Mouse (Mus musculus) urinary bladder, postnatal 10 days (tissue): ENCODE data around the gene Paics.
A peak's percentile ranks its signal among the peaks of the same experiment; 100 is the strongest.
"Not testable (repeated sequence)": the region's sequence is repeated elsewhere in the genome, so short reads cannot be mapped to it uniquely, and the experiment has no call there.

Source experiments
- DNase-seq: peaks from one replicate; pipeline ENCODE4 v3.0.0; 2022; ENCODE audit warnings: low spot score

Gene Paics

DNA sequence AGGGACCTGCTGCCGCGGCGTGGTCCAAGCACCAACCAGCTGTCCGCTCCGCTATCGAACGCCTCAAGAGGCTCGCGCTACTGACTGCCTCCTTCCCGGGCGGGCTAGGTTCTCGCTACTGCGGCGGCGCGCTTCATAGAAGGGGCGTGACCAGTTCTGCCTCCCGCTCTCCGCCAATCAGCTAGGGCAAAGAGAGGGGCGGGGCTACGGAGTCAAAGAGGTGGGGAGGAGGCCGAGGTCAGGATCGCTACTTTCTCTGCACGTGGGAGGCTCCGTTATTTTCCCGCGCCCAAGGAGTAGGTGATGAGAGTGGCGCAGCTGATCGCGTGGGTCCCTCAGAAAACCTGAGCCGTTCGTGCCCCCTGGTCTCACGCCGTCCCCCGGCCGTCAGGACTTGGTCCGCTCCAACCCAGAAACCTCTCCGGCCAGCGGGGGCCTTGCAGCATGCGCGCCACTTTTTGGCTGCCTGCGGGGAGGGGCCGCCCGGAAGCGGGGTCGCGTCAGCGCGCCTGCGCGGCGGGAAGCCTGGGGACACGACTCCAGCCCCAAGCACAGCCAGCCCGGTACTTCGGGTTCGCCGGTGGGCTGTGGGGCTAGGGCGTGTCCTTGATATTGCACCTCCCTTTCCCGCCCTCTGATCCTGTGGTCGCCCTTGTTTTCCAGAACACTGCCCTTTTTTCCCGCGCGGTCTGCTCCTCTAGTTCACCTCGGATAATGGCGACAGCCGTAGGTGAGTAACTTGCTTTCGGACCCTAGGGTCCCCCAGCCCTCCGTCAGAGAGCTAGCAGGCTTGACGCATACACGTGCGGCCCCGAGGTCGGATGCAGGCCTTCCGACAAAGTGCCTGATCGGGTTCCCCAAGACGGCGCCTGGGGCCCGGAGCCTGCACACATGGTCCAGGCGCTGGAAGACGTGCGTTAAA, at the start of gene Paics, which contains the start of gene Ppat:
Gene Paics (plus strand): TSS at position 202 of the 922 bp plus-strand sequence.
Gene Ppat (minus strand): TSS at position 473 of the 922 bp plus-strand sequence.
- peak; percentile 93 for DNase-seq

DNA sequence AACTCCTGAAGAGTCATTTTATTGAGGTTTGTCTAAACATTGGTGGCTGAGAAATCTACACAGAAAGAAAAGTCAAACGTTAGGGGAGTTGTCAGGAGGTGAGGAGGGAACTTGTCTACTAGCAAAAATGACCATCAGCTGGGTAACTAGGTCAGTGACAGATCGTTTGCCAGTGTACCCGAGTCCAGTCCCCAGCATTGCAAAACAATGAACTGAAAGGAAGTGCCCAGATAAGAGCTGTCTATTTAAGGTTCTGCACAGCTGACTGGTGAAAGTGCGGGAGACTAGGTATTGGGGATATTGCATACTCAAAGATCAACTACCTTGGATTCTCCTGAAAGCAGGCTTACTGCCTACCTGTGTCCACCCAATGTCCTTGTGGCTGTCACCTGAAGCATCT, 49.0 kb upstream of the Paics start:
- no peak for DNase-seq

DNA sequence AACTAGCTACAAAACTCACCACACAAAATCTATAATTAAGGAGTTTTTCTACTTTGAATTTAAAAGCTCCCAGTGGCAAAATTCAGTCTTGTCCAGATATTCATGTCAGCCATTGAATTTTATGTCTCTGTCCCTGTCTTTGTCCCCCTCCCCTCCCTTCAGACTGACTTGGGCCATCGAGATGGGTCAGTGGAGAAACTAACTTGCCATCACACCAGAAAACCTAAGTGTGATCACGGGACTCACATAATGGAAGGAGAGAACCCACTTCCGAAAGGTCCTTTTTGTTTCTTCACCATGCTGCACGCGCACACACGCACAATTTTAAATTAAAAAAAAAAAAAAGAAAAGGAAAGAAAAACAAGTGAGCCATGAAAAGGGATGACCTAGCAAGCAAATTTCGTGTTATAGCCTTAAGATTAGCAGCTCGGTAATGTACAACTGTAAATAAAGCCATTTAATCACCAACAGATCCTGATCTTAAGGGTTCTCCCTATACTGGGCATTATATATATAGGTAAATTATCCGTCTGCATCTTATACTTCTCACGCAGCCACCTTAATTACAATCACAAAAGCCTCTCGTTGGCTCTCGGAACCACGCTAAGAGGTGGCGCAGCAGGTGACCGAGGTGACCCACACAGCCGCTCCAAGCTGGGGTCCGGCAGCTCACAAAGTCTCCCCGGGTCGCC, 46.2 kb upstream of the Paics start:
- no peak for DNase-seq

DNA sequence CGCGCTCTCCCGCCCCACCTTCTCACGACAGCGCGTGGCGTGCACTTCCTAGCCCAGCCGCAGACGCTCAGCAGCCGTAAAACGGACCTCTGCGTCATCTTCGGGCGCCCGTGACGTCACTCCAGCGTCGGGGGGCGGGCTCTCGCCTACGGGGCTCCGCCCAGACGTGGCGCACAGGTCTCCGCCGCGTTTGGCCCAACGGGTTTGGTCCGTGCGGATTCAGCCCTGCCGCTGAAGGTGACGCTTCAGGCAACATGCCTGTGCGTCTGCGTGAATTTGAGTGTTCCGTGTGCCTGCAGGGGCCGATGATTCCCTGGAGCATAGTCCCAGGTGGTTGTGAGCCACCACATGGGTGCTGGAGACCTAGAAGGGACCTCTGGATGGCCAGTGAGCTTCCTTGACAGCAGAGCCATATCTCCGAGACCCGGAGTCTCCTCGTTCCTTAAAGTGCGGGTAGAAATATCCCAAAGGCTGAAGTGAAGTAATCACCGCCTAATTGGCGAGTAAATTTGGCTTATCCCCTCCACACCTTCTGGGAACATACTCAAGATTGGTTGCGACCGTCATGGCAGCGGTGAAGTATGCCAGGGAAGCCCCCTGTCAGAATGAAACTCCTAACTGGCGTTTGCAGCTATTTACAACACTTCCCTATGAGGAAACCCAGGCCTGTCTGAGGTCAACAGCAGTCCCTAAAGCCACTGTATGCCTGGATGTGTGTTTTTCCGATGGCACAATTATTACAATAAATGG, 45.5 kb upstream of the Paics start, which contains the start of gene Aasdh:
Gene Aasdh (minus strand): TSS at position 110 of the 750 bp plus-strand sequence.
- DNase-seq, result peak; percentile 96

DNA sequence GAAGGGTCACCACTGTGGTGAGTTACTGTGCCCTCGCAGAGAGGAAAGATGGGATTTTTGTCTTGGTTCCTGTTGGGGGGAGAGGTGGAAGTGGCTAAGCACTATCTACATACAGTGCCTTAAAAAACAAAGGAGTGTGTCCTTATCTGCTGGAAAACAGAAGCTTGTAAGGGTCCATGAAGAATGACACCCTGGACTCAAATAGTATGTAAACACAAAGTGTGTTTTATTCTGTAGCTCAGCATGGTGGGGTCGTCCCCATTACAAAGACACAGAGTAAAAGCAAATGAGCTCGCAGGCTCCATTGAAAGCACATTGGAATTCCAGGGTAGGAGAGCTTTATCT, 45.0 kb upstream of the Paics start:
- no peak for DNase-seq

DNA sequence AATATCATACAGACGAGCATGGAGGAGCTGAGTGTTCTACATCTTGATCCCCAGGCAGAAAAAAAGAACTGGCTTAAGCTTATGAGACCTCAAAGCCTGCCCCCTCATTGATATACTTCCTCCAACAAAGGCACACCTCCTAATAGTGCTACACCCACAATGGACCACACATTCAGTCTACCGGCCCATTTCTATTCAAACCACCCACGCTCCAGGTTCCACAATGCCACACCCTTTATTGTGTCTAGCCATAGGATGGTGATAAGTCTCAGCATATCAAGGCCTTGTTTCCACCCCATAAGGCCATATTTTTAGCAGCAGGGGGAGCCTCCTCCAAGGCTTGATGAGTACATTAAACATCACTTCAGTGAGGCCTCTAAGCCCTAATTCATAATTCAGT, 40.3 kb upstream of the Paics start:
- no peak for DNase-seq

DNA sequence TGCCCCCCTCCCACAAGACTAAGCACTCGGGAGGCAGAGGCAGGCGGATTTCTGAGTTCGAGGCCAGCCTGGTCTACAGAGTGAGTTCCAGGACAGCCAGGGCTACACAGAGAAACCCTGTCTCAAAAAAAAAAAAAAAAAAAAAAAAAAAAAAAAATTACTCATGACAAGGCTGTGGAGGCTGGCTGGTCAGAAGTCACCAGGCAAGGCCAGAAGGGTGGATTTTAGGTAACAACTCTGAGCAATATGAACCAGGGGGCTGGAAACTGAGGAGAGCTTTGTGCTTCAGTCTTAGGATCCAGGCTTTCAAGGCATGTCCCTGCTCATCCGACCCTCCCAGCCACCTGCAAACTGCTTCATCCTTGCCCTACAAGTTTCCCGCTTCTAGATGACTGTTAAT, 38.6 kb upstream of the Paics start:
- not testable (repeated sequence) for DNase-seq

DNA sequence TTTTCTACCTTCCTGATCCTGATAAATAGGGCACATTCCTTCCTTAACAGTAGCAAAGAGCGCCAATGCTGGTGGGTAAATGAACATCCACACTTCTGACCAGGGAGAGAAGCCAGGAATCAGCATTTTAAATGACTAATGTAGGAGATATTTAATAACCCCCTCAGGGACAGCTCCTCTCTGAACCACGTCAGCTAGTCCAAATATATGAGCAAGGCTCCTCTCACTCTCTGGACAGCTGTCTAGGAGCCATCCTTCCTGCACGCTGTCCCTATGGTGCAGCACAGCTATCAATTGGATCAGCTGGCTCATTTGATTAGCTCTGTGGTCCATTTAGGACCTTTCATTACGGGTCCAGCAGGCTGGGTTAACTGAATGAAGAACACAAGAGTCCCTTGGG, 28.3 kb upstream of the Paics start:
- no peak for DNase-seq

DNA sequence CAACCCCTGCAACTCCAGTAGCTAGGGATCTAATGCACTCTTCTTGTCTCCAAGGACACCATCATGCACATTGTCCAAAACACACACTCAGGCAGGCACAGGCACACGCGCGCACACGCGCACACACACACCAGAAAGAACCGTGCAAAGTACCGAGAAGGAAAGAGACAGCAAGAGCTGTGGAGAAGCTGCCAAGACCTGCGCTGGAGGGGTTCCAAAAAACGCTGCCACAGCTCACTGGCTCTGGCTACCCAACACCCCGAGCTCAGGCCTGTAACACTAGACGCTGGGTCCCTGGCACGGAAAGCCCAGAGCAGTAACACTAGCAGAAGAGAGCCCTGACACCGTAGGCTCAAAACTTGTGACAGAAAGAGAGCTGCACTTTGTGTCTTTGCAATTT, 27.7 kb upstream of the Paics start:
- peak; percentile 18 for DNase-seq

DNA sequence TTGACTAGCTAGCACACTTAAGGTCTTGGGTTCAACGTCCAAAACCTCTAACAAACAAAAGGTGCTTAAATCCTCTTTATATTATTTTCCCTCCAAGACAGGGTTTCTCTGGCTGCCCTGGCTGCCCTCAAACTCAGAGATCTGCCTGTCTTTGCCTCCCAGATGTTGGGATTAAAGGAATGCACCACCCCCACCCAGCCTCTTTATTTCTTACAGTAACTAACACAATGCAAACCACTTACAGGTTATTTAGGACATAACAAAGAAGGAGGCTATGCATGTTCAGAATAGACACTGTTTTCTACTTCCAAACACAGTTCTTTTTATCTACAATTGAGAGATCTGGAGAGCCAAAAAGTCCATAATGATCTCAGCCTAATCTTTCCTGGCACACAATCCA, 26.8 kb upstream of the Paics start:
- no peak for DNase-seq

DNA sequence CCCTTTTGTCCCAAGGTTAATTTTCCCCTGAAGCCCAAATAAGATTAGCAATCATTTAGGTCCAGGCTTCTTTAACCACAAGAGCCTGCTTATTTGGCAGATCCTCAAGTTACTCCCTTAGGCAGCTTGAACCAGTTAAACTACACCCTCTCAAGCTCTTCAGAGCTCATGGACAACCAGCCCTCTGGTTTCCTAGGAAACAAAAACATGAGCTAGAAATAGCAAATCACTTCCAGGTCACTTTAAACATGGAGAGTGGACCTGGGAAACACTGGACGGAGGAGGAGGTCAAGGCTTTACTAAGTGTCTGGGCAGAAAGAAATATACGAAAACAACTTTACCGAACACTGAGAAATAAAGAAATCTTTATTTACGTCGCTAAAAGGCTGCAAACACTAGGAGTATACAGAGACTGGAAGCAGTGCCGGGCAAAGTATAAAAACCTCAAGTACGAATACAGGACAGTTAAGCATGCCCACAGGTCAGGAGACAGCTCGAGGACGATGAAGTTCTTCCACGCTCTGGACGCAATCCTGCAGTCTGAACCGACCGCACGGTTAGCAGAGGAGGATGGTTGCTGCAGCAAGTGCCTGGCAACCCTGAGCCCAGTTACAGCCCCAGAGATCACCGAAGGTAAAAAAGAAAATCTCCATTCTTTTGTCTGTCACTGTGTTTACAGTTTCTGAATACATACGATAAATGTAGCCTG, 22.8 kb upstream of the Paics start:
- no peak for DNase-seq

DNA sequence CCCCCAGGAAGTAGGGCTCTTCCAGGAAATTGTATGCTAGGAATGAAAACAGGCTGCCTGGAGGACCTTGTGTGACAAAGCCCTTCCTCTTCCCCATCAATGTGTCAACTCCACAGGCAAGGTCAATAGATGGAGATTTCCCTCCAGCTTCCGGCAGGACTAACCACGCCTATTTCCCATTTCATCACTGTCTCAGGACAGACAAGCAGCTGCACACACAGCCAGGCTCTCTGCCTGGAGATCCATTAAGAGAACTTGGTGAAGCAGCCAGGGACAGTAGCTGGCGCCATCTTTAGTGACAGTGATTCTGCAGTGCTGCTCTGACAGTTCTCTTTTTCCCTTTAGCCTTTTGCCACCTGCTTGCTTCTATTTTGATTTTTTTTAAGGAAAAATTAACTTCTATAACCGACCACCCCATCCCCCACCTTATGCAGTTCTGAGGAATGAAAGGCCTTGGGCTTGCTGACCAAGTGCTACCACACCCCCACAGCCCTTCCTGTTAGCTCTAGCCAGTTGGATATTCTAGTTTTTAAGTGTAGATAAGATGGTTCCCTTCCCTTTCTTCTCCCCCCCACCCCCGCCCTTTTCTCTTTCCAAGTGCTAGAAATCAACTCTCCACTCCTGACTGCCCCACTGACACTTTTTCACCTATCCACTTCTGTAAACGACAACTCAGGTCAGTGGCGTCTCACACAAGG, 21.8 kb upstream of the Paics start:
- DNase-seq, result no peak

DNA sequence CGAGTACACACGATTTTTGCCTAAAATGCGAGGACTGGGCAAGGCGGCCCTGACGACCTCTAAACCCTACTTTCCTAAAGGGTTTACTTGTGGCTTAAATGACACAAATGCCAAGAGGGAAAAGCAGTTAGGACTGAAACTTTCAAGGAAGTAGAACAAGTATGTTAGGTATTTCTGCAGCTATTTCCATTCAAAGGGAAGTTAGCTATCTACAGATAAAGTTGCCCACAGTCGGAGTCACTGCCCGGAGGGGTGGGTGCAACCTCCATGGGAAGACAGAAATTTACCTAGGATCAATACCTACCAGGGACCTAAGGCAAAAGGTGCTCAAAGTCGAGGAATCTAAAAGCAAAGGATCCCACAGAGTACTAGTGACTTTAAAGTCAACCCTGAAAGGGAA, 11.4 kb upstream of the Paics start:
- DNase-seq, result no peak

DNA sequence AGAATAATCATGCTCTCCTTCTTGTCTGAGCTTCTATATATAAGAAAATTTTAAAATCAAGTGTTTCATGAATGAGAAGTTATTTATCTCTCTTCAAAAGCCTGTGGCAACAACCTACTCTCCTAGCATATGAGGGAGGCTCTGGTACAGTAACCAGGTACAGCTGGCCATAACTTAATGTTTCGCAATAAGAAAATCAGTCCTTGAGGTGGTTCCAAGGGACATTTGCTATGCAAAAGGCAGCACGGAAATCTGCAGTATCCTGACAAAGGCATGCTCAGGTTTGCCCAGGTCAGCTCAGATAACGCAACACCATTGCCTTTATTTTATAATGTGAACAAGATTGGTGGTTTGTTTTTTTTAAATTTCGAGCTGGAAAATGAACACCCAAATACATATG, 9.1 kb upstream of the Paics start:
- no peak for DNase-seq

DNA sequence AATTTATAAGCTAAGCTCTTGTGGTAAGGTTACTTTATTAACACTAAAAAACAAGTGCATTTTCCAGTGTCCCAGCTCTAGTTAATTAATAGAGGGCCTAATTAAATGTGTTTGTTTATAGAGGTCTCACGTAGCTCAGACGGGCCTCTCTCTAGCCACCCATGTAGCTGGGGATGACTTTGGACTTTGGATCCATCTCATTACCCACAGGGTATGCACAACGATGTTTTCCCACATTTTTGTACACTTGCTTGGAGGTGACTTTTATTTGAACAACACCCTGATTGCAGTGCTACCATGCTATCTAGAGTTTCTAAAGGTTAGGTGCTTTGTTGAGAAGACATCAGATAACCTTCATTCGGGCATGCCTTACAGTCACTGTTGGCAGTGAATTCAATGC, 8.6 kb upstream of the Paics start:
- no peak for DNase-seq

DNA sequence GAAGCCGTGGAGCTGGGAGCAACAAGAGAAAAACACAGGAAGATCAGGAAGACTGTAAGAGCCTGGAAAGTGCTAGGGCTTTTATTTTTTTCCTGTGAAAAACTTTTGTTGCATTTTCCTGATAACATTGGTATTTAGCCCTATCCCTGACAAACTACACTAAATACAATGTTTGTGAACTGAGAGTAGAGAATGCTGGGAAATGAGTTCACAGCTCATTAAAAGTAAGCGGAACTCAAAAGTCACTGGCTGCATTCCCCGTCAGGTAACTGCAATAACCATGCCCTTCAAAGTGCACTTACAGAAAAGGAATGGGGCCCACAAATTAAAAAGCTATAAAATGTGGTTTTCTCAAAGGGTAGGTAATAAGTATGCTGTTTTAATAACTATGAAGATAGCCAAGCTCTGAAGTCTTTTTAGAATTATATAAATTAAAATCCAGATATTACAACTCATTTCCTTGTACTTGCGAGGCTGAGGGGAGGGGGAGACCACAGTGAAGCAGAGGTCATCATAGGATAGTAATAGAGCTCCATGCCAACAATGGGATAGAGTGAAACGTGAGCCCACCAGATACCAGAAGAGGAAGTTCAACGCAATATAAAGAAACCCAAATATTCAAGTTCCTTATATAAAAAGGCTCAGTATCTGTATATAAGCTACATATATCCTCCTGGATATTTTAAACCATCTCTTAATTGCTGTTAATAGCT, 6.0 kb upstream of the Paics start:
- DNase-seq, result no peak

DNA sequence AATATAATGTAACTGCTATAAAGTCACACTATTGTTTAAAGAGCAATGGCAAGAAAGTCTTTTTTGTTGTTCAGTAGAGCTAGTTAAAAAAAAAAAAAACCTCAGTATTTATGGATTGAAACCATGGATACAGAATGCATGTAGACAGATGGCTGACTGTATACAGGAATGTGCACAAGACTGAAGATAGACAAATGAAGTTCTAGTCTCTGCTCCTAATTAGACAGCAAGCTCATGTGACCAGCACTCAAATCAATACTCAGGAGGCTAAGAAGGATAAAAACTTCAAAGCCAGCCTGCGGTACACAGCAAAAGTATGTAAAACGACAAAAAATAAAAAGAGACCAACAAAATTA, 5.5 kb upstream of the Paics start:
- no peak for DNase-seq

DNA sequence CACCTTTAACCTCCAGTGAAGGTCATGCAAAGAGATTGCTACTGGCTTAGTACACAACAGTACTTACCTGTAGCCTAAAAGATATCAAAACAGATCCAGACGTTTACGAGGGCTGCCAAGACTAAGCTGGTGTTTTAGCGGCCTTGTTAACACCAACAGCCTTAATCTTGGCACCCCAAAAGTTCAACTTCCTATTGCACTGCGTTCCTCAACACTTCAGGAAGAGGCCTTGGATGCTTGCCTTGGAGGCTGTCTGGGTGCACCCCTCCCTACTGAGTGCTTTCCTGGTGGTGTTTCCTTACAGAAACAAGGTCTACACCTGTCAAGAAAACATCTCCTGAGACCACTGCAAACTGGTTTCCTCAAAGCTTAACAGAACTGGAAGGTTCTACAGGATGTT, 4.0 kb upstream of the Paics start:
- no peak for DNase-seq

DNA sequence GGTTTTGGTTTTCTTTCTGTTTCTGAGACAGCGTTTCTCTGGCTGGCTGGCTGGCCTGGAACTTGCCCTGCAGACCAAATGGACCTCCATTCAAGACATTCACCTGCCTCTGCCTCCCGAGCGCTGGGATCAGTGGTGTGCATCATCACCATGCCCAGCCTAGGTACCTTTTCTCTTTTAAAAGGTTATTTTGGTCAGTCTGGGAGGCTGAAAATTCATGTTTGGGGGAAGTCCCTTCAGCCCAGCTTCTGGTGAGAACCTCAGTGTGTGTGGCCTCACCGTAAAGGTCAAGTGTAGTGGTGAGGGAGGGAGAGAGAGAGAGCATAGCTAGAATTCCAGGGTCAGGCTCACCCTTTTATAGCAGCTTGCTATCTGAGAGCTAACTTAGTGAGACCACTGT, 3.3 kb upstream of the Paics start:
- no peak for DNase-seq

DNA sequence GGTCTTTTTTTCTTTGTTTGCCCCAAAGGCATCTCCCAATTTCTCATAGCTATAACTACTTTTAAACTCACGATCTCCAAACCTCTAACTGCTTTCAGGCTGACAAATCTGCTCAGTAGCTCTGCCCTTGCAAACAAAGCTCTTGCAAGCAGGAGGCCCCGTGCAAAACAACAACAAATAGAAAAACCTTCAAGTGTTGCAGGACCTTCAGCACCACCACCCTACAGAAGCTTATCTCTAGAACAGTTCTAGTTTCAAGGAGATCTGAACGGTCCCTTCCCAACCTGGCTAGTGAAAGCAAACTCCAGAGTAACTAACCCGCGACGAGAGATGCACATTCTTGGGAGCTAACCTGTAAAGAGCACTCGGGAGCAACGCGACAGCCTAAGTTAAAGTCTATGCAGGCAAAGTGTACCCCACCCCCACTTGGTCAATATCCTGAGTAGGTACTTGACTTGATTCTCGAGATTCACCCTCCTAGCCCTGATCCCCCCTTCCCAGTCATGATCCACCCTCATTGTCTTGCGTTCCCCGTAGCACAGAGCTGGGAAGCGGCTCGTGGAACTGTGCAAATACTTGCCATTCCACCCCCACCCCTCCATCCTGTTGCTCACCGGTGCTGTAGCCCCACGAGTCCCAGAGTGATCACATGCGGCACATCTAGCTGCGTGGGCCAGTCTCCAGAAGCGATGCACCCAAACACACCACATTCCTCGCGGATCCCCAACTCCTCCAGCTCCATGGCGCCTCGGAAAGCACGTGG, 583 bp upstream of the Paics start:
- no peak for DNase-seq
